ENCODE assay signal across 18 mouse cellular contexts in genomic region chr1:165197875-165198274, GRCm38 (mm10). TPM values are rescaled to one million over a fixed set of nuclear protein-coding genes. Genes with fewer than 3 reads are reported as not detected.
"Had no signal": no experiment of that assay in that cellular context is flagged by ENCODE, and none has a peak within 500 bp of the region (broad histone marks: within the 10 kb centered on the region; RNA-seq: fewer than 3 reads in every experiment).

No protein-coding gene starts in this region.

- ATAC-seq: midbrain, embryonic 16.5 days had no signal

- DNase-seq: kidney, postnatal 36 days; liver; lung, adult 18-20 months; retina, postnatal 1 day; right cerebral cortex, postnatal 4 days; thymus, adult 18-20 months; thymus, postnatal 14 days had no signal

- H3K4me3 ChIP-seq: limb, embryonic 12.5 days; midbrain, embryonic 12.5 days; neural tube, embryonic 13.5 days had no signal

- H3K4me2 ChIP-seq: limb, embryonic 12.5 days; midbrain, embryonic 12.5 days; neural tube, embryonic 13.5 days had no signal

- H3K27ac ChIP-seq: kidney, postnatal 0 days; limb, embryonic 12.5 days; liver, embryonic 14.5 days; midbrain, embryonic 12.5 days; neural tube, embryonic 13.5 days had no signal

- H3K36me3 ChIP-seq: limb, embryonic 12.5 days; midbrain, embryonic 12.5 days; neural tube, embryonic 13.5 days had no signal

- H3K9me3 ChIP-seq: limb, embryonic 12.5 days; midbrain, embryonic 12.5 days; neural tube, embryonic 13.5 days had no signal

- H3K27me3 ChIP-seq: limb, embryonic 12.5 days had no signal

- H3K9ac ChIP-seq: limb, embryonic 12.5 days; liver, embryonic 14.5 days; midbrain, embryonic 12.5 days; neural tube, embryonic 13.5 days had no signal

RNA-seq across cellular contexts. Expression of gene Tbx19, which starts 37.3 kb away (rescaled TPM):
- total RNA-seq: layer of hippocampus, adult 18-20 months; layer of hippocampus, postnatal 10 days; left cerebral cortex, postnatal 36 days; megakaryocyte-erythroid progenitor cell, adult 5-6 weeks had no signal
- polyA plus RNA-seq: kidney, postnatal 0 days; limb, embryonic 12.5 days; midbrain, embryonic 12.5 days; neural tube, embryonic 13.5 days; urinary bladder, adult 2 months had no signal
